Mouse (Mus musculus): ENCODE measurements around the gene Ndufs6.

- TF ChIP-seq CTCF (IDR thresholded peaks at IDR 0.05; ENCODE audit: low read depth): no peak
- TF ChIP-seq EP300 (IDR thresholded peaks at IDR 0.05; ENCODE audit: low read depth): no peak
These were observed 29.6 kb downstream of the Ndufs6 start for GRCm38 (mm10) chr13:73298717-73299116.
